Mouse (Mus musculus) cortical plate, adult 2 months (tissue): ENCODE data around the gene Plekho1.

Source experiments
- CTCF ChIP-seq: fragments of 200-500 bp; IDR thresholded peaks from 2 replicates; pipeline ENCODE4 v1.5.1; 2011; ENCODE audit warnings: mild to moderate bottlenecking, control low read depth, low read length; ENCODE audit not compliant: insufficient read depth; ENCODE audit errors: extremely low read depth
- POLR2A ChIP-seq: fragments of 200-500 bp; IDR thresholded peaks from 2 replicates; pipeline ENCODE4 v1.6.1; 2011; ENCODE audit warnings: mild to moderate bottlenecking, low read length, control low read depth; ENCODE audit not compliant: insufficient read depth; ENCODE audit errors: extremely low read depth

DNA sequence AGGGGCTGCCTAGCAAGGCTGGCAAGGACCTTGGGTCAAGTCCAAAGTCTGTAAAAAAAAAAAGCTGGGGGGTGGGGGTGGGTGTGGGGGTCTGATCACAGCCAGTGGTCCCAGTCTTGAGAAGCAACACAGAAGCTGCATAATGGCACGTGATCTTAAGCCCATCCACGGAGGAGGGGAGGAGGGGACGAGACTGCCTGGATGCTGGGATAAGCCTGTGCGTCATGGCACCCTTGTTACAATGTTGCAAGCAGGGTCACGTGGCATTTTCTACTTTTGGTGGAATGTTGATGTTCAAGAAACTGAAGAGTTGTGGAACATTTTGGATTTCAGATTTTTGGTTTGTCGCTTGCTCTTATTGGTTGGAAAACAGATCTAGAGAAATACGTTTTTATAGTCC, 52.6 kb downstream of the Plekho1 start:
- TF ChIP-seq CTCF: no peak
- no peak for TF ChIP-seq POLR2A
